Mouse (Mus musculus): ENCODE data around the gene Rplp2. TPM values are rescaled to one million over a fixed set of nuclear protein-coding genes. Genes with fewer than 3 reads are reported as not detected.
"Not testable (repeated sequence)": the region's sequence is repeated elsewhere in the genome, so short reads cannot be mapped to it uniquely, and the experiment has no call there.

Gene Rplp2
- total RNA-seq, 2 experiments from 2014 or later = 970 to 1,462 TPM

DNA sequence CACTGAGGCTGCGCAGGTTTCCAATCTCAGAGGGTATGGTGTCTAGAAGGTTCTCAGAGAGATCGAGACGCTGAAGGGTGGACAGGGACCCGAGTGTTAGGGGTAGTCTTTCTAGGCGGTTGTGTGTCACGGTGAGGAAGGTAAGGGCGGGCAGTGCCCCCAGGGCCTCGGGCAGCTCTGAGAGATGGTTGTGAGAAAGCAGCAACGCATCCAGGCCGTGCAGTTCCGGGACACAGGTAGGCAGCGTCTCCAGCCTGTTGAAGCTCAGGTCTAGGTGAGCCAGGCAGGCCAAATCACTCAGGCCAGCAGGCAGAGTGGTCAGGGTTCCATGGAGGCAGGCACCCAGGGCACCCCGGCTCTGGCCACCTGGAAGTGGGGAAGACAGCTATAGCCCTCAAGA lies 5.0 kb upstream of the Rplp2 start:
- no peak for ATAC-seq (replicated peaks; ENCODE audit: low FRiP score, poor library complexity, severe bottlenecking)

DNA sequence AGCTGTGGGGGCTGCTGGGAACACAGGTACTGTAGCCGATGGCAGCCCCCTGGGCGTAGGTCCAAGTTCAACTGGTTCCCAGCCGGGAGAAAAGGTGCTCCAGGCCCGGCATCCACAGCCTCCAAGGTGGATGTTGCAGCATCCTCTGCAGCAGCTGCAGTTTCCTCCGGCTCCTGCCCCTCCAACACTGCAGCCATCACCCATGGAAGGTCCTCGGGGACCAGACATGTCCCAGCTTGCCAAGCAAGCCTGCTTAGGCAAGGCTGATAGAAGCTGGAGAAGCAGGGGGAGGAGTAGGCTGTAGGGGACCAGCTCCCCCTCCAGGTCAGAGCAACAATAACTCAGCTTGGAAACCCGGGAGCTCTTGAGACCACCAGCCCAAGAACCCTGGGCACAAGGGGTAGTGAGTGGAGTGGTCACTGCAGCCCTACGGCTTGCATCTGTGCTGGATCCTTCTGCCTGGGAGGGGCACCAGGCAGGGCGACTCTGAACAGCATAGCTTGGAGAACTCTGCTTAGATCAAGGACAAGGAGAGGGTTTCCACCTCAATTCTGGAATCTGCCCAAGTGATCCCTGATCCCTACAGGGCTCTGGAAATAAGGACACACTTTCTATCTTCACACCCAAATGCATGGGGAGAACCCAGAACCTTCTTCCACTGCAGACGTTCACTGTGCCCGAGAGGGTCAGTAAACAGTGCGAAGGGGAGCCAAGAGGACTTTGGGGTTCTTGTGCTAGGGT lies 3.9 kb upstream of the Rplp2 start:
- peak; percentile 40 for ATAC-seq (replicated peaks; ENCODE audit: low FRiP score, poor library complexity, severe bottlenecking)

- ATAC-seq (replicated peaks; ENCODE audit: low FRiP score, poor library complexity, severe bottlenecking) = peak; percentile 72
Observed at GRCm38 (mm10) chr7:141443828-141444237, 3.3 kb upstream of the Rplp2 start, which contains the start of gene Pidd1. TSS of gene Pidd1 (minus strand) at chr7:141444025.

DNA sequence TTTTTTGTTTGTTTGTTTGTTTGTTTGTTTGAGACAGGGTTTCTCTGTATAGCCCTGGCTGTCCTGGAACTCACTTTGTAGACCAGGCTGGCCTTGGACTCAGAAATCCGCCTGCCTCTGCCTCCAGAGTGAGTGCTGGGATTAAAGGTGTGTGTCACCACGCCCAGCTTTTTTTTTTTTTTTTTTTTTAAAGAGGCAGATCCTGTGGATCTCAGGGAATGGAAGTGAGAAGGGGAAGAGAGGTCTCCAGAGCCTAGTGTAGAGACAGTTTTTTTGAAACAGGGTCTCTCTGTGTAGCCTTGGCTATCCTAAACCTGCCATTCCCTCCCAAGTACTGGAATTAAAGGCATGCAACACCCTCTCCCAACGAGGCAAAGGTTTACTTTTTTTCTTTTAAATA lies 796 bp upstream of the Rplp2 start:
- ATAC-seq (replicated peaks; ENCODE audit: low FRiP score, poor library complexity, severe bottlenecking) = not testable (repeated sequence)

DNA sequence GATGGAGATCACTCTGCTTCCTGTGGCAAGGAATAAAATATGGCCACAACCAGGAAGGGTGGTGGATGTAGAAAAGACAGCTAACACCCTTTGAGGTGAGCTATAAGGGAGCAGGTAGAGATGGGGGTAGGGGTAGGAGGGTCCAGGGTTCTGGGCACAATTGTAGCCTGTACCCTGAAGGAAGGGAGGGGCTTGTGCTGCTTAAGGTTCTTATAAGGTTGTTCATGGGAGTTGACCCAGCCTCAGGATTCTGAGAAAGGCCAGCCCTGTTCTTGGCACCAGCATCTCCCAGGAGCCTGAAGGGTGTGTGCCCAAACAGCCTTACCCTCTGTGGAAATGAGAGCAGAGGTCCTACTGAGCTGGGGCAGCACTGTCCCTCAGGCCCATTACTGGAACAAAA lies 4.8 kb downstream of the Rplp2 start:
- no peak for ATAC-seq (replicated peaks; ENCODE audit: low FRiP score, poor library complexity, severe bottlenecking)

DNA sequence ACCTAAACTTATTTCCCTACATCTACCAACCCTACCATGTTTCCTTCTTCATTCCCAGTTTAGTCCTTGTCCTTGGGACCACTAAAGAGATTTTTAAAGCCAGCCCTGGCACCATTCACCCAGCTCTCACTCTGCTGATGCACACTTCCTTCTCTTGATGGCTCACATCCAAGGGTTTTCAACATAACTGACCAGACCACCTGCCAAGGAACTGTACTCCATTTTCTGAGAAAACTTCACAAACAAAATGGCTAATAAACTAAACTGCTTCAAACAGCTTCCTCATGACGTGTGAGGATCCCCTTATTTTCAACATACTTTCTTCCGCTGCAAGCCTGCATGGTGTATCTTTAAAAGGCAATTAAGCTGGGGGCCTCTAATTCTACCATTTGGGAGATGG lies 6.5 kb downstream of the Rplp2 start:
- no peak for ATAC-seq (replicated peaks; ENCODE audit: low FRiP score, poor library complexity, severe bottlenecking)

DNA sequence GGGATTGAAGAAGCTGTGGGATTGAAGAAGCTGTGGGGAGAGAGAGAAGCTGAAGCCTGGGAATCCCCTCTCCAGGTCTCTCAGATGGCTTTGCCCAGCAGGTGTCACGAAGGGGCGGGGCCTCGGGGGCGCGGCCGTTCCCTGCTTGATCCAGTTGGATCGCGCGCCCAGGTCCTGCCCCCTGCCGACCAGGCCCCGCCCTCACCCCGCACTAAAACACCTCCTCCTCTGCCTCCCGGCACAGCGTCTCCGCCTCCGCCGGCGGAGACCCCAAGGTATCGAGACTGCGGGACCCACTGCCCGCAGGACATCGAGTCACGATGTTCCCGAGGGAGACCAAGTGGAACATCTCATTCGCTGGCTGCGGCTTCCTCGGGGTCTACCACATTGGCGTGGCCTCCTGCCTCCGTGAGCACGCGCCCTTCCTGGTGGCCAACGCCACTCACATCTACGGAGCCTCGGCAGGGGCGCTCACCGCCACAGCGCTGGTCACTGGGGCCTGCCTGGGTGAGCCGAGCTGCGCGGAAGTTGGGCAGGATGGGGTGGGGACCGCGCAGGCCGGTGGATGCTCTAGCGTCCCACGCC lies 7.9 kb downstream of the Rplp2 start, which contains the start of gene Pnpla2:
TSS of gene Pnpla2 (plus strand) at position 232 of the 585 bp plus-strand sequence.
- ATAC-seq (replicated peaks; ENCODE audit: low FRiP score, poor library complexity, severe bottlenecking) = peak; percentile 87

DNA sequence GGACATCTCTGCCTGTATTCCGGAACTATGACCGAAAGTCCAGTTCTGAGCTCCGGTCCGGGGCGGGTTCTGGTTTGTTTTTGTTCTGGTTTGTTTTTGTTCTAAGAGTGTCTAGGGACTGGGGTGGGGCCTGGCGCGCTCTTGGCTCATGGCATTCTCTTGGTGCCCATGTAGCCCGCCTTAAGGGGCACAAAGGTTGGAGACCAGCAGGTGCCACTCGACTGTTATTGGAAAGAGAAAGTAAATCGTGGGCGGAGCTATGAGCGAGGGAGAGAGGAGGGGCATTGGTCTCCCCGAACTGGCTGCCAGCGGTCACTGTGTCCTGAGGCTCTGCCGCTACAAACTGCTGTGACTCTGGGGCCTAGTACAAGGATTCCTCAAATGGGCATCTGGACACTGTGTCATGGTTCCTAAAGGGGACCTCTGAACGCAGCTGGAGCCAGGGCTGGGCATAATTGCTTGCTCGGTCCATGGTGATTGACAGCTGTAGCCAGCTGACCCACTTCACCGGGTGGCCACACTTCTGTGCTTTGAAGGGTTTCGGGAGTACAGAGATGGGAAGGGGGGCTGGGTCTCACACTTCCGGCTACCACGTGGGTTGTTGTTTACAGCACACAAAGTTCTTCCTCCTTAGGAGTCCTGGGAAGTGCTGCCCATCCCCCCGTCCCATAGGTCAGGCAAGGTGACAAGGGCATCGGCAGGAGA lies 8.6 kb downstream of the Rplp2 start:
- peak; percentile 73 for ATAC-seq (replicated peaks; ENCODE audit: low FRiP score, poor library complexity, severe bottlenecking)

DNA sequence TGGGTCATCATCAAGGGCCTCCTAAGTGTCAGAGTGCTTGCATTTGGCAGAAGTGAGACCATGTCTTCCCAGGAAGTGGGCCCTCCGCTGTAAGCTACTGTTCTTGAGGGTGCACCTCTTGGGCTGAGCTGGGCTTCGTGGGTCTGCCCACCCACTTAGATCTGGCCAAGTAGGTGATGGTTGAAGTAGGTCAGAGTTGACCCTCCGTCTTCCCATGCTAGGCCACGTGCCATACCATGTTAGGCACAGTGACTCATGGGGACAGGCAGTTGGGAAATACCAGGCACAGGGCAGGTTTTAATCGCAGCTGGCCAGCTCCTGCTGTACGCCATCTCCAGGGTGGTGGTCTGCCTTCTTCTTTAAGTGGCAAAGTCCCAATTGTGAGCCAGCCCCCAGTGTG lies 9.6 kb downstream of the Rplp2 start:
- ATAC-seq (replicated peaks; ENCODE audit: low FRiP score, poor library complexity, severe bottlenecking) = no peak

DNA sequence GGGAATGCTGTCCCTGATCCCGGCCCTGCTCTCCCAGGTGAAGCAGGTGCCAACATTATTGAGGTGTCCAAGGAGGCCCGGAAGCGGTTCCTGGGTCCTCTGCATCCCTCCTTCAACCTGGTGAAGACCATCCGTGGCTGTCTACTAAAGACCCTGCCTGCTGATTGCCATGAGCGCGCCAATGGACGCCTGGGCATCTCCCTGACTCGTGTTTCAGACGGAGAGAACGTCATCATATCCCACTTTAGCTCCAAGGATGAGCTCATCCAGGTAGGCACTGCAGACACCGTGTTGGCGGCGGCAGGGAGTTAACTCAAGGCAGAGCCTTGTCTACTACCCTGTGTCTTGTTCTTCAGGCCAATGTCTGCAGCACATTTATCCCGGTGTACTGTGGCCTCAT lies 10.1 kb downstream of the Rplp2 start:
- no peak for ATAC-seq (replicated peaks; ENCODE audit: low FRiP score, poor library complexity, severe bottlenecking)

DNA sequence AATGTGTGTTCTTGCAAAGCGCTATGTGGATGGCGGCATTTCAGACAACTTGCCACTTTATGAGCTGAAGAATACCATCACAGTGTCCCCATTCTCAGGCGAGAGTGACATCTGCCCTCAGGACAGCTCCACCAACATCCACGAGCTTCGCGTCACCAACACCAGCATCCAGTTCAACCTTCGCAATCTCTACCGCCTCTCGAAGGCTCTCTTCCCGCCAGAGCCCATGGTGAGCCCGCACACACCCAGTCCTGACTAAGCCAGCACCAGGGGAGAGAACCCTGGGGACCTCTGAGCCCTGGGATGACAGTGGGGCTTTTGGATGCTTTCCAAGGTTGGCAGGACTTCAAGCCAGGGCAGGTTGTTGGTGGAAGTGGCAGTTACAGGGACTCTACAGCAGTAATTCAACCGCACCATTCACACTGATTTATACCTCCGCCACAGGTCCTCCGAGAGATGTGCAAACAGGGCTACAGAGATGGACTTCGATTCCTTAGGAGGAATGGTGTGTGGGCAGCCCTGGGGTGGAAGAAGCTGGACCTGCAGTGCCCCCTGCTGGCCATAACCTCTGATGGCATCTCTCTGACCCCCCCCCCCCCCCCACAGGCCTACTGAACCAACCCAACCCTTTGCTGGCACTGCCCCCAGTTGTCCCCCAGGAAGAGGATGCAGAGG lies 11.0 kb downstream of the Rplp2 start:
- ATAC-seq (replicated peaks; ENCODE audit: low FRiP score, poor library complexity, severe bottlenecking) = no peak

- no peak for ATAC-seq (replicated peaks; ENCODE audit: low FRiP score, poor library complexity, severe bottlenecking)
Observed at GRCm38 (mm10) chr7:141458661-141459060, 11.5 kb downstream of the Rplp2 start.

- no peak for ATAC-seq (replicated peaks; ENCODE audit: low FRiP score, poor library complexity, severe bottlenecking)
Observed at GRCm38 (mm10) chr7:141459301-141459711, 12.1 kb downstream of the Rplp2 start.

GRCm38 (mm10) chr7:141460001-141460390 lies 12.8 kb downstream of the Rplp2 start:
- no peak for ATAC-seq (replicated peaks; ENCODE audit: low FRiP score, poor library complexity, severe bottlenecking)

DNA sequence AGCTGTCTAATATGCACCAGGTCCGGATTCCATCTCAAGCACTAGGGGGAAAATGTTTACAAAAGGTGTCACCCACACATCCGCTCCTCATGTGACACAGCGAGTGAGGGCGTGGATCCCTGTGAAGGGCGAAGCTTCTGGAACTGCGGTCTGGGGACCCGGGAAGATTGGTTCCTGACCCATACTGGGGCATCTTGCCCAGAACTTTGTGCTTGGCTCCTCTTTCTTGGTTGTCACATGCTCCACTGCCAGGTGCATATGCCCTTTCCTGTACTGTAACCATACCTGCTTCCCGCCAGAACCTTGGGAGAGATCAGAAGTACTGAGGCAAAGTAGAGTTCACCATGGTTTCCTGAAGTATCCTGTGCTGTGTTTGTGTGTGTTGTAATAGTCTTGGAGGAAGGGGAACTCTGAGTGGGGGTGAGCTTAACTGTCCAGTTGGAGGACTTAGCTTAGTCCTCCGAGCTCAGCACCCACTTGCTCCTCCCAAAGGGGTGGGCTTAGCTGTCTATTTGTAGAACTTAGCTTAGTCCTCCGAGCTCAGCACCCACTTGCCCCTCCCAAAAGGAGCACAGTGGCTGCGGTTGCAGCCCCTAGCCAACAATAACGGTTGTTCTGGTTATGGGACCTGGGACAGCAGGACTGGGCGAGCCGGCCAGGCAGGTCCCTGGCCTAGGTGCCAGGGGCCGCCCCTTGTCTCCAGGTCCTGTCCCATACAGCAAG lies 13.4 kb downstream of the Rplp2 start, which contains the start of gene Cracr2b:
TSS of gene Cracr2b (plus strand) at position 704 of the 723 bp plus-strand sequence.
- ATAC-seq (replicated peaks; ENCODE audit: low FRiP score, poor library complexity, severe bottlenecking) = no peak

GRCm38 (mm10) chr7:141461521-141462332 lies 14.6 kb downstream of the Rplp2 start:
- ATAC-seq (replicated peaks; ENCODE audit: low FRiP score, poor library complexity, severe bottlenecking) = no peak

DNA sequence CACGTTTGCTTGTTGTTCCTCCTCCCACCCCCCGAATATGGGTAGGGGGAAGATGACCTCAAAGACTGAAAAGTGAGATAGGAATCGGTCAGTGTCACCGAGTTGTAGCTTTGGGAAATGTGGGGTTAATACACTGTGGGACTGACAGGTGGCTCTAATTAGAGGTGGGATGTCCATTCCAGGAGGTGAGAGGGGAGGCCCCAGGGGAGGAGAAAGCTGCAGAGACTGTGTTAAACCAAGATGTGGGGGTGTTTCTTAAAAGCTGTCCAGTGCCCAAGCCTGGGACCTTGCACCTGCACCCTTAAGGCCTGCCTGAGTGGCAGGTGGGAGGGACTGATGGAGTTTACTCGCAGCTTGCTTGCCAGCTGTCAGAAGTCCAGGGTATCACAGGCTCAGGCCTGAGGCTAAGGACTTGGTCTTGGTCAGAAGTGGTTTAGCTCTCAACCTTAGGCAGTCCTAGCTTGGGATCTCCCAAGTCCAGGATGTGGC lies 15.2 kb downstream of the Rplp2 start:
- ATAC-seq (replicated peaks; ENCODE audit: low FRiP score, poor library complexity, severe bottlenecking) = no peak

- no peak for ATAC-seq (replicated peaks; ENCODE audit: low FRiP score, poor library complexity, severe bottlenecking)
Observed at GRCm38 (mm10) chr7:141463824-141464602, 16.8 kb downstream of the Rplp2 start.
